Mouse (Mus musculus): ENCODE measurements around the gene Syk. TPM values are rescaled to one million over a fixed set of nuclear protein-coding genes. Genes with fewer than 3 reads are reported as not detected.

The Syk gene
- polyA plus RNA-seq, 1 experiment: 20.0 TPM

- no peak for DNase-seq (ENCODE audit: low read depth, low spot score)
- WGBS: 83% methylated on average over 3 of the region's 3 CpGs
These were observed 52.5 kb downstream of the Syk start for GRCm38 (mm10) chr13:52635484-52635883.

- DNase-seq (ENCODE audit: low read depth, low spot score): no peak
These were observed 53.3 kb downstream of the Syk start for GRCm38 (mm10) chr13:52636176-52636748.

DNA sequence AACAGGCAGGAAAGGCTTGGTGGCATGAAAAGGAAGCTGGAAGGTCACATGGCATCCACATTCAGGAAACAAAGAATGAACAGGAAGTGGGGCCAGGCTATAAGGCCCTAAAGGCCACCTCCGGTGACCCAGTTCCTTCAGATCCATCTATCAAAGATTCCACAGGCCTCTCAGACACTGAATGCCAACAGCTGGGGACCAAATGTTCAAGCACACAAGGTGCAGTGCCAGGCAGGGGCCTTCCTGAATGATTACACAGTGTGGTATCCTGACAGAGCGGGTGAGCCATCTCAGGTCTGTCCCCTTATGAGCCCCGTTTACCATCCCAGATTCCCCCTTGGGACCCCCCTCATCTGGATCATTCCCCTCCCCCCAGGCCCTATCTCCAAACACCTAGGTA lies 63.6 kb downstream of the Syk start:
- no peak for DNase-seq (ENCODE audit: low read depth, low spot score)
- 86% methylated on average over 3 of the region's 3 CpGs for WGBS

More at GRCm38 (mm10) chr13:52636176-52636748, 53.3 kb downstream of the Syk start:
- WGBS: 85% methylated on average over 10 of the region's 10 CpGs

DNA sequence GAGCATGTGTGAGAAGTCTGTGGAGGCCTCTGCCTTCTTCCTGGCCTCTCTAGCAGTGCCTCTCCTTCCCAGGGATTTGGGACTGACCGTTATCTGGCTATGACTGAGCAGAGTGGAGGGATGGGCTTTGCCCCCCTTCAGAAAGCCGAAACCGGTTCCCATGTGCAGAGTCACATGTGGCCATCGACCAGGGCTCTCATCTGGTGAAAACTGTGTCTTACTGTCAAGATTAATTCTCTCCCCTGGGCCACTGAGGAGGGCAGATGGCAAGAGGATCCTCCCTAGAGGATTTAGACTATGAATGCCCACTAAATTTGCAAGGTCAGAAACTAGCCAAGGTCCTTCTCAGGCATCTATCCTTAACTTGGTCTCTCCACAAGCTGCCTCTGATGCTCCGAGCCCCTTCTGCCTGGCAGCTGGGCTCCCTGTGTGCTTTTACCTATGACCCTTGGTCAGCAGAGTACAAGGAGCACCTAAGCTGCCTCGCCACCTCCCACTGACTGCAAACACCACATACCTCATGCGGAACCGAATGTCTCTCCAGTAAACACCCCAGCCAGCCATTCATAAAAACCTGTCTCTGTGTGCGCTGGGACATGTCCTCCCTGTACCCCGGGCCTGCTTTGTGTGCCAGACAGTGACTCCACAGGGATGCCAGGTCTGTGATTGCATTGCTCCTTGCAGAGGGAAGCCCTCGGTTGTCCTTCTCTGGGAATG lies 65.2 kb downstream of the Syk start:
- 74% methylated on average over 11 of the region's 11 CpGs for WGBS
- no peak for DNase-seq (ENCODE audit: low read depth, low spot score)

DNA sequence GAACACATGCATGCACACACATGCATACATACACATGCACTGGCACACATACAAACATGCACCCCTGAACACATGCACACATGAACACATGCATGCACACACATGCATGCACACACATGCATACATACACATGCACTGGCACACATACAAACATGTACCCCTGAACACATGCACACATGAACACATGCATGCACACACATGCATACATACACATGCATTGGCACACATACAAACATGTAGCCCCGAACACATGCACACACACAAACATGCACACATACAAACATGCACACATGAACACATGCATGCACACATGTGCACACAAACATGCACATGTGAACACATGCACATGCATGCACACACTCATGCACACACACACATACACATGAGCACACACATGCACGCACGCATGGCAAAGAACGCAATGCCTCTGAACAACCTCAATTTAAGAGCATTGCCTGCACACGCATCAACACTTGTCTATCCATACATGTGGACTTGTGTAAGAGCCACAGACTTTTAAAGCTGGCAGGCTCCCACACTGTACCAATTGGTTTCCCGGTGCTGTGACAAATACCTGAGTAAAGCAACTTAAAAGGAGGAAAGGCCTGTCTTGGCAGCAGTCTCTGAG lies 66.9 kb downstream of the Syk start:
- WGBS: 96% methylated on average over 6 of the region's 6 CpGs
- DNase-seq (ENCODE audit: low read depth, low spot score): no peak

GRCm38 (mm10) chr13:52651383-52652252 lies 68.6 kb downstream of the Syk start:
- WGBS: 17% methylated on average over 12 of the region's 12 CpGs
- peak; percentile 48 for DNase-seq (ENCODE audit: low read depth, low spot score)

GRCm38 (mm10) chr13:52652253-52652628 lies 69.3 kb downstream of the Syk start:
- no peak for DNase-seq (ENCODE audit: low read depth, low spot score)
- WGBS: 45% methylated on average over 8 of the region's 8 CpGs

- DNase-seq (ENCODE audit: low read depth, low spot score): no peak
- WGBS: 71% methylated on average over 12 of the region's 12 CpGs
These were observed 71.3 kb downstream of the Syk start for GRCm38 (mm10) chr13:52654081-52654829.

DNA sequence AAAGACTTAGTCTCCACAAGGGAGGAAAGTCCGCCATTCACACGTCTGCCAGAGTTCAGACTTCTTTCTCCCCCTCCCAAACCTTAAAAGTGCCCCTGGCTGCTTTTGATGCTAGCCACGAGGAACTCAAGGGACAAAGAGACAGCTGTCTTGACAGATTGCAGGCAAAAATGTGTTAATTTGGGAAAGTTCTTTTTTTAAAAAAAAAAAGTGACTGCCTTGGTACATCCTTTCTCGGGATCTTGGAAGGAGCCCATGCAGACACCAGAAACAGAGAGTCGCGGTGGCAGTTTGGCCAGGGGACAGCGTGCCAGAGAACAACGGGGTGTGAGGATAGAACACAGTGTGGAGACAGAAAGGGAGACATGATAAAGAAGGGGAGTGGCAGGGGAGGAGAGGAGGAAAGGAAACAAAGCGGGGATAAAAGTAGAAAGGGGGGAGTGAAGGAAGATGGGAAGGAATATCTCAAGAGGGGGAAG lies 71.9 kb downstream of the Syk start:
- DNase-seq (ENCODE audit: low read depth, low spot score): no peak
- WGBS: 51% methylated on average over 9 of the region's 9 CpGs

DNA sequence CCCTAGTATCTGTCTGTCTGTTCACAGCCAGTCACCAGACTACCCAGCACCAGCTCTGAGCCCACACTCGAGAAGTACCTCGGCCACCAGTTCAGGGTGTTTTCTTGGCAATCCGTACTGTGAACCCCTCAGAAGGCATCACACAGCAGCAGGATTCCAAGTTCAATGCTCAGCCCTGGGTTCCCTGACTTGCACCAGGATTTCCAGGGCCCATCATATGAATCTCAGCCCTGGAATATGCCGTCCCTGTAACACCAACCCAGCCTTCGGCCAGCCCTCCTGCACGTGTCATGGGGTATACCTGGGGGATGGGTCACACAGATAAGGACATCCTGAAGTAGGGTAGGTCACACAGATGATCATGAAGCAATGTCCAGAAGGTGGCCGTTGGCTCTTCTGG lies 75.0 kb downstream of the Syk start:
- WGBS: 79% methylated on average over 7 of the region's 7 CpGs
- no peak for DNase-seq (ENCODE audit: low read depth, low spot score)

- peak; percentile 38 for DNase-seq (ENCODE audit: low read depth, low spot score)
- 4% methylated on average over 8 of the region's 8 CpGs for WGBS
These were observed 75.5 kb downstream of the Syk start for GRCm38 (mm10) chr13:52658477-52658876.

- DNase-seq (ENCODE audit: low read depth, low spot score): no peak
- WGBS: 64% methylated on average over 11 of the region's 11 CpGs
These were observed 76.2 kb downstream of the Syk start for GRCm38 (mm10) chr13:52659171-52659665.

- 22% methylated on average over 3 of the region's 3 CpGs for WGBS
- DNase-seq (ENCODE audit: low read depth, low spot score): no peak
These were observed 86.9 kb downstream of the Syk start for GRCm38 (mm10) chr13:52669889-52670288.

DNA sequence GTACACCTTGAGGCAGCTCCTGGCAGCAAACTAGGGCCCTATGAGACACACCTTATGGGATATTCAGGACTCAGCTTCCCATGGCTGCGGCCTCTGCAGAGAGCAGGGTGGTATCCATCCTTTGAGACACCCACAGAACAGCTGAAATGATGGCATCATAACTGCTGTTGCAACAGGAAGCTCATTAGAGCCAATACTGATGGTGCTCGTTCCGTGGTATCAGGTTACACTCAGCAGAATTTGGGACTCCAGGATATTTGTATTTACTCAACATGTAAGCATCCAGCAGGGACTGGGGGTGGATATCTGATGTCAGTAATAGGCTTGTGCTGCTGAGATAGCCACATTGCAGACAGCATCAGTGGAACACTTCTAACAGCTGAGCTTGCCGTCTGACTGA lies 90.3 kb downstream of the Syk start:
- DNase-seq (ENCODE audit: low read depth, low spot score): no peak
- 64% methylated on average over 4 of the region's 4 CpGs for WGBS

- WGBS: 84% methylated on average over 4 of the region's 4 CpGs
- DNase-seq (ENCODE audit: low read depth, low spot score): no peak
These were observed 90.9 kb downstream of the Syk start for GRCm38 (mm10) chr13:52673856-52674255.

DNA sequence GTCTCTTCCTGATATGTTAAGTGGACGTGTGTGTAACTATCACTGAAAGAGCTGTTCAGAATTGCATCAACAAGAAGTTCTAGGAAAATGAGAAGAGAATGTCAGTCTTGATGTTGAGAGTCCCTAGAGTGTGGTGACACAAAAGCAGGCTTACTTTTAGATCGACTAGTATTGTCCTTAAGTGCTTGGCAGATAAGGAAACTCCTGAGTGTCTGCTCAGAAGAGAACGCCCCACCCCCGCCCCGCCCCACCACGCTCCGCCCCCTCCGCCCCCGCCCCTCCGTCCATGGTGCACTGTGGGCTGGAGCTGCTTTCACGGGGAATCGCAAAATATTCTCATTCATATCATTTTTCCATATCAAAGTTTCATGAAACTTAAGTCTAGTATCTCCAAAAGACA lies 91.9 kb downstream of the Syk start:
- DNase-seq (ENCODE audit: low read depth, low spot score): no peak
- WGBS: 22% methylated on average over 12 of the region's 12 CpGs

- 53% methylated on average over 8 of the region's 8 CpGs for WGBS
- DNase-seq (ENCODE audit: low read depth, low spot score): no peak
These were observed 92.7 kb downstream of the Syk start for GRCm38 (mm10) chr13:52675526-52676294.

DNA sequence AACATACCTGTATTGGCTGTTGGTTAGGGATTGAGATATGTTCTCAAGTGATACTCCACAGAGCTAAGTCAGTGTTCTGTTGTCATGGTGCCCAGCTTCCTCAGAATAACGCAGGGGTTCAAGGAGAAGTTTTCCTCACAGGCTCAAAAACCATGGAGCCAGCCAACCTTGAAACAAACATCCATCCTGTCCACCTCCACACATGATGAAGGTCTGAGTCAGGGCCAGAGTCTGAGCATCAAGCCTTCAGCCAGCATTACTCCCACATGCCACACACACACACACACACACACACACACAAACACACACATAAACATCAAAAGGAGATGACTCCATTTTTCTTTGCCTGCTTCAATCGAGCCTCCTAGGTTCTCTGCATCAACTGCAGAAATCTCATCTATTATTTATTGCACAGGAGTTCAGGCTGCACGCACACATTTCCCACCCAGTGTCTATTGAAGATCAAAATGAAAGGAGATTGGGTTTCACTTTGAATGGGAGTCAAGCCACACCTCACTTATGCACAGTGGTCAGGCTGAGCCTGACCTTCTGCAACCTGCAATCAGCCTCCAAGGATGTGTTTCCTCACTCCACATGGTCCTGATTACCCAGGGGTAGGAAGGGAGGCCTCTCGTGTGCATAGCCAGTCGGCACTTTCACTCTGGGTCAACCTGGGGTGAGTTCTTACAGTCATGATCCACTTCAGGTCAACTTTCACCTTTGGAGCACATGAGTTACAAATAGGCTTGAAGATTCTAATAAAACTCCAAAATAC lies 93.9 kb downstream of the Syk start:
- 73% methylated on average over 5 of the region's 5 CpGs for WGBS
- no peak for DNase-seq (ENCODE audit: low read depth, low spot score)

Data from large intestine, adult 2 months (tissue).